Comparison of ENCODE assay signal across 8 mouse cellular contexts in the genomic region with DNA sequence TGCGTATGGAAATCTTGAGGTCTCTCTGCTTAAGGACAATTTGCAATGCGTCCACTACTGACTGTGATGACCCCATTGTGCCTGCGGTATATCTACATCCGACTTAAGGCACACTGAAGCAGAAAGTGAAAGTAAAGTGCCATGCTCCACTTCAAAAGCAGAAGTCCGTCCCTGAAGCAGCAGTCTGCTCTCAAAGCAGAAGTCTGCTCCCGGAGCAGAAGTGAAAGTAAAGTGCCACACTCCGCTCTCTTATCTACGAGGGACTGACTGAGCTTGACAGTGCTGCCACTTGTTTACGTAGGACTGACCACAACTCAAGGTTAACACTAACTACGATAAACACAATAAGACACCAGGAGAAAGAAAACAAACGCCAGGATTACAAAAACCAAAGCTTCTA.
A peak's percentile ranks its signal among the peaks of the same experiment; 100 is the strongest.
DNase-seq lines count a peak whose midpoint lies in the region; ATAC-seq and TF ChIP-seq lines count a peak whose summit lies in the region.

No protein-coding gene starts in this region.

- ATAC-seq in heart, embryonic 14.5 days (ENCODE audit: insufficient number of reproducible peaks, insufficient read depth, low FRiP score, low read depth): no peak
- peak; percentile 84 for ATAC-seq in liver, postnatal 0 days

- no peaks in the 10 kb centered on the region for H3K36me3 ChIP-seq in heart, embryonic 14.5 days (ENCODE audit: control insufficient read depth, insufficient read depth, low read length)
- H3K36me3 ChIP-seq in liver, postnatal 0 days (replicated peaks; ENCODE audit: insufficient read depth, low read length): no peaks in the 10 kb centered on the region
- H3K36me3 ChIP-seq in hindbrain, embryonic 10.5 days: no peaks in the 10 kb centered on the region

- intact Hi-C loops in gastrocnemius, adult 2 months (cut with DNase I): no loop called here
- intact Hi-C loops in gastrocnemius, postnatal 14 days (cut with DNase I; ENCODE audit: low total_unique reads): no loop called here

- TF ChIP-seq CTCF in gastrocnemius, adult 2 months (IDR thresholded peaks at IDR 0.05): no peak
- TF ChIP-seq CTCF in liver, postnatal 0 days (IDR thresholded peaks at IDR 0.05; ENCODE audit: low read depth): no peak

- peak overlapping the region; percentile 60 for H3K4me3 ChIP-seq in gastrocnemius, adult 2 months
- peak overlapping the region; percentile 22 to 41 for H3K4me3 ChIP-seq in heart, embryonic 14.5 days (ENCODE audit: control insufficient read depth in 1 of 2, insufficient read depth in 1 of 2, low read depth in 1 of 2, low read length in 2 of 2)
- H3K4me3 ChIP-seq in liver, postnatal 0 days (ENCODE audit: low read depth, low read length): peak overlapping the region; percentile 54
- no peak overlapping the region for H3K4me3 ChIP-seq in hindbrain, embryonic 10.5 days

- no peaks in the 10 kb centered on the region for H3K27me3 ChIP-seq in heart, embryonic 14.5 days (ENCODE audit: control insufficient read depth, insufficient read depth, low read length)
- H3K27me3 ChIP-seq in liver, postnatal 0 days (ENCODE audit: insufficient read depth, low read length): no peaks in the 10 kb centered on the region
- H3K27me3 ChIP-seq in hindbrain, embryonic 10.5 days (ENCODE audit: insufficient read depth, poor library complexity, severe bottlenecking): no peaks in the 10 kb centered on the region

- H3K4me2 ChIP-seq in heart, embryonic 14.5 days (ENCODE audit: low read length): peak overlapping the region; percentile 59
- H3K4me2 ChIP-seq in liver, postnatal 0 days (ENCODE audit: low read depth, low read length): peak overlapping the region; percentile 57

- peak overlapping the region; percentile 57 for H3K9ac ChIP-seq in heart, embryonic 14.5 days (ENCODE audit: low read length)
- peak overlapping the region; percentile 54 for H3K9ac ChIP-seq in liver, postnatal 0 days (replicated peaks)

- DNase-seq in gastrocnemius, adult 2 months: no peak
- no peak for DNase-seq in gastrocnemius, postnatal 14 days
- peak; percentile 64 for DNase-seq in adrenal gland, adult 2 months
- DNase-seq in liver, postnatal 0 days: peak; percentile 66
- peak; percentile 85 to 86 for DNase-seq in spleen, postnatal 36 days (ENCODE audit: low spot score in 2 of 2)
- DNase-seq in hindbrain, embryonic 10.5 days (ENCODE audit: low spot score): no peak
- no peak for DNase-seq in cerebellum, adult 8-10 months

- H3K9me3 ChIP-seq in heart, embryonic 14.5 days (ENCODE audit: control insufficient read depth, low read length): no peaks in the 10 kb centered on the region
- H3K9me3 ChIP-seq in liver, postnatal 0 days (ENCODE audit: low read length): no peaks in the 10 kb centered on the region
- H3K9me3 ChIP-seq in hindbrain, embryonic 10.5 days: peaks cover 4% of the 10 kb centered on the region; the same call in 1 of the 2 replicates

- peak overlapping the region; percentile 71 for H3K27ac ChIP-seq in gastrocnemius, adult 2 months
- peak overlapping the region; percentile 35 to 42 for H3K27ac ChIP-seq in heart, embryonic 14.5 days (replicated peaks in 1 of 2; ENCODE audit: control insufficient read depth in 1 of 2, insufficient read depth in 1 of 2, low read depth in 2 of 2, low read length in 2 of 2)
- H3K27ac ChIP-seq in liver, postnatal 0 days (ENCODE audit: low read depth): peak overlapping the region; percentile 64
- H3K27ac ChIP-seq in hindbrain, embryonic 10.5 days: no peak overlapping the region

- no peaks in the 10 kb centered on the region for H3K4me1 ChIP-seq in heart, embryonic 14.5 days (ENCODE audit: control insufficient read depth in 2 of 2, insufficient read depth in 2 of 2, low read length in 2 of 2)
- no peaks in the 10 kb centered on the region for H3K4me1 ChIP-seq in liver, postnatal 0 days (ENCODE audit: insufficient read depth)
- H3K4me1 ChIP-seq in hindbrain, embryonic 10.5 days (replicated peaks): no peaks in the 10 kb centered on the region

- WGBS in heart, embryonic 14.5 days: 49% methylated on average over 11 of the region's 11 CpGs
- WGBS in liver, postnatal 0 days (ENCODE audit: insufficient replicate concordance): 8% methylated on average over 11 of the region's 11 CpGs
- WGBS in hindbrain, embryonic 10.5 days: 92% methylated on average over 11 of the region's 11 CpGs

- no peak for TF ChIP-seq EP300 in liver, postnatal 0 days (IDR thresholded peaks at IDR 0.05; ENCODE audit: low read depth)

Comparison
In these comparisons a context has a peak if more than half of its experiments do, and no peak if none do; other contexts are left out.
1. DNase-seq: peak in adrenal gland, adult 2 months (single experiment), liver, postnatal 0 days (single experiment) and spleen, postnatal 36 days (2 of 2); none in gastrocnemius, adult 2 months (single experiment), gastrocnemius, postnatal 14 days (single experiment), hindbrain, embryonic 10.5 days (single experiment) and cerebellum, adult 8-10 months (single experiment).